Mouse (Mus musculus) ES-Bruce4 (cell line): ENCODE measurements around the gene Xylt1. TPM values are rescaled to one million over a fixed set of nuclear protein-coding genes. Genes with fewer than 3 reads are reported as not detected.

Source experiments
- H3K27ac ChIP-seq: 2 replicates; pipeline ENCODE4 v1.5.1; 2012; ENCODE audit warnings: low read length, inconsistent platforms; ENCODE audit not compliant: insufficient read depth
- H3K27me3 ChIP-seq: 2 replicates; pipeline ENCODE4 v1.6.1; 2012; ENCODE audit warnings: mild to moderate bottlenecking, low read length, inconsistent platforms; ENCODE audit not compliant: control insufficient read depth, poor library complexity, insufficient read depth, severe bottlenecking
- H3K36me3 ChIP-seq: 2 replicates; pipeline ENCODE4 v1.6.1; 2012; ENCODE audit warnings: inconsistent platforms, mild to moderate bottlenecking, low read length, moderate library complexity; ENCODE audit not compliant: control insufficient read depth, poor library complexity, insufficient read depth, severe bottlenecking
- H3K4me1 ChIP-seq: one replicate; pipeline ENCODE4 v1.8.1; 2011; ENCODE audit warnings: low read length; ENCODE audit not compliant: control insufficient read depth, insufficient read depth
- H3K4me3 ChIP-seq: 2 replicates; pipeline ENCODE4 v1.5.1; 2011; ENCODE audit warnings: low read depth, mild to moderate bottlenecking, low read length
- H3K9ac ChIP-seq: 2 replicates; pipeline ENCODE4 v1.6.1; 2012; ENCODE audit warnings: low read depth, mild to moderate bottlenecking, inconsistent platforms; ENCODE audit not compliant: poor library complexity, severe bottlenecking
- H3K9me3 ChIP-seq: replicated peaks from 2 replicates; pipeline ENCODE4 v1.6.1; 2012; ENCODE audit warnings: mild to moderate bottlenecking, low read length, inconsistent platforms; ENCODE audit not compliant: control insufficient read depth, poor library complexity, insufficient read depth, severe bottlenecking
- CTCF ChIP-seq: IDR thresholded peaks from one replicate; pipeline ENCODE4 v1.8.1; 2011; ENCODE audit warnings: low read depth, low read length
- EP300 ChIP-seq: IDR thresholded peaks from 2 replicates; pipeline ENCODE4 v1.6.1; 2011; ENCODE audit warnings: low read depth, low read length; ENCODE audit not compliant: insufficient read depth
- POLR2A ChIP-seq: IDR thresholded peaks from one replicate; pipeline ENCODE4 v1.8.1; 2011; ENCODE audit warnings: low read length; ENCODE audit not compliant: insufficient read depth
- polyA plus RNA-seq: library from polyadenylated mRNA; stranded (reverse); fragments of >200 nt; gene quantifications from 2 replicates; pipeline ENCODE4 v1.2.4, GENCODE M21; 2011; ENCODE audit warnings: low read depth; ENCODE audit not compliant: missing spikeins, insufficient read depth, insufficient read length

Xylt1 gene
- polyA plus RNA-seq, 1 experiment = 1.2 TPM

GRCm38 (mm10) chr7:117381188-117381981 is 606 bp downstream of the Xylt1 start:
- TF ChIP-seq CTCF (no peak), EP300 (no peak), POLR2A (no peak)
- H3K4me1 ChIP-seq = no peaks in the 10 kb centered on the region

GRCm38 (mm10) chr7:117382006-117382405 is 1.2 kb downstream of the Xylt1 start:
- no peak overlapping the region for H3K27ac ChIP-seq
- H3K4me1 ChIP-seq = no peaks in the 10 kb centered on the region
- peak overlapping the region; percentile 66 for H3K4me3 ChIP-seq
- H3K27me3 ChIP-seq = no peaks in the 10 kb centered on the region
- no peaks in the 10 kb centered on the region for H3K36me3 ChIP-seq
- no peak for TF ChIP-seq CTCF
- no peak for TF ChIP-seq EP300
- TF ChIP-seq POLR2A = no peak
- no peaks in the 10 kb centered on the region for H3K9me3 ChIP-seq
- peak overlapping the region; percentile 86 for H3K9ac ChIP-seq

More at GRCm38 (mm10) chr7:117381188-117381981, 606 bp downstream of the Xylt1 start:
- H3K9ac ChIP-seq = peak overlapping the region; percentile 86
- H3K4me3 ChIP-seq = peak overlapping the region; percentile 66
- no peak overlapping the region for H3K27ac ChIP-seq
- no peaks in the 10 kb centered on the region for H3K36me3 ChIP-seq
- H3K27me3 ChIP-seq = no peaks in the 10 kb centered on the region
- H3K9me3 ChIP-seq = no peaks in the 10 kb centered on the region

GRCm38 (mm10) chr7:117383147-117383940 is 2.6 kb downstream of the Xylt1 start:
- Histone ChIP-seq H3K27ac (no peak overlapping the region), H3K9me3 (no peaks in the 10 kb centered on the region), H3K4me3 (no peak overlapping the region), H3K27me3 (no peaks in the 10 kb centered on the region), H3K4me1 (no peaks in the 10 kb centered on the region), H3K36me3 (no peaks in the 10 kb centered on the region), H3K9ac (no peak overlapping the region)
- TF ChIP-seq CTCF = peak; percentile 55
- no peak for TF ChIP-seq EP300
- TF ChIP-seq POLR2A = no peak

- TF ChIP-seq CTCF = no peak
- no peak for TF ChIP-seq EP300
- no peak for TF ChIP-seq POLR2A
- H3K27me3 ChIP-seq = no peaks in the 10 kb centered on the region
- H3K9ac ChIP-seq = no peak overlapping the region
- no peaks in the 10 kb centered on the region for H3K9me3 ChIP-seq
- no peaks in the 10 kb centered on the region for H3K36me3 ChIP-seq
- no peak overlapping the region for H3K4me3 ChIP-seq
- H3K4me1 ChIP-seq = no peaks in the 10 kb centered on the region
- H3K27ac ChIP-seq = no peak overlapping the region
These were observed 5.6 kb downstream of the Xylt1 start for GRCm38 (mm10) chr7:117386376-117386775.

- no peak overlapping the region for H3K27ac ChIP-seq
- no peaks in the 10 kb centered on the region for H3K36me3 ChIP-seq
- H3K9me3 ChIP-seq = no peaks in the 10 kb centered on the region
- no peaks in the 10 kb centered on the region for H3K4me1 ChIP-seq
- TF ChIP-seq EP300 (no peak), POLR2A (no peak), CTCF (no peak)
- no peaks in the 10 kb centered on the region for H3K27me3 ChIP-seq
- no peak overlapping the region for H3K9ac ChIP-seq
- H3K4me3 ChIP-seq = no peak overlapping the region
These were observed 7.7 kb downstream of the Xylt1 start for GRCm38 (mm10) chr7:117388284-117388988.
